Comparison of ENCODE assay signal across 8 mouse cellular contexts in genomic region chr1:58393284-58394195, GRCm38 (mm10). TPM values are rescaled to one million over a fixed set of nuclear protein-coding genes. Genes with fewer than 3 reads are reported as not detected.
DNase-seq lines count a peak whose midpoint lies in the region; ATAC-seq and TF ChIP-seq lines count a peak whose summit lies in the region.

No protein-coding gene starts in this region.

- ATAC-seq in forebrain, embryonic 16.5 days: peak; percentile 63

- peak overlapping the region; percentile 99 for H3K9ac ChIP-seq in forebrain, embryonic 16.5 days (replicated peaks; ENCODE audit: low read depth, low read length)

- H3K27me3 ChIP-seq in cerebellum, adult 2 months (ENCODE audit: control insufficient read depth, insufficient read depth, low read length): no peaks in the 10 kb centered on the region
- no peaks in the 10 kb centered on the region for H3K27me3 ChIP-seq in forebrain, embryonic 16.5 days (replicated peaks; ENCODE audit: control insufficient read depth, insufficient read depth, low read length)

- H3K4me1 ChIP-seq in cerebellum, adult 2 months (ENCODE audit: control insufficient read depth, insufficient read depth, low read length): no peaks in the 10 kb centered on the region; the same call in 1 of the 2 replicates
- peaks cover 22% of the 10 kb centered on the region for H3K4me1 ChIP-seq in forebrain, embryonic 16.5 days (replicated peaks; ENCODE audit: control insufficient read depth, insufficient read depth, low read length)

- no peaks in the 10 kb centered on the region for H3K9me3 ChIP-seq in forebrain, embryonic 16.5 days (ENCODE audit: control insufficient read depth, low read length)

- H3K36me3 ChIP-seq in forebrain, embryonic 16.5 days (ENCODE audit: control insufficient read depth, insufficient read depth): peaks cover 23% of the 10 kb centered on the region

- TF ChIP-seq CTCF in cerebellum, adult 2 months (IDR thresholded peaks at IDR 0.05; ENCODE audit: borderline replicate concordance, insufficient read depth, low read depth, low read length): no peak

- peak overlapping the region; percentile 70 for H3K4me2 ChIP-seq in forebrain, embryonic 16.5 days (ENCODE audit: low read length)

- peak; percentile 56 for DNase-seq in Muller cell, postnatal 12 days (ENCODE audit: inconsistent ontology term)
- peak; percentile 54 to 57 for DNase-seq in cerebellum, adult 2 months
- DNase-seq in heart, postnatal 4 days: peak; percentile 64
- DNase-seq in layer of hippocampus, adult 9-11 months: peak; percentile 33
- peak; percentile 47 for DNase-seq in lung, postnatal 25 days (ENCODE audit: low spot score)
- DNase-seq in ovary, postnatal 36 days (ENCODE audit: low spot score): peak; percentile 54
- peak; percentile 23 to 46 for DNase-seq in urinary bladder, adult 18-20 months (ENCODE audit: low spot score in 2 of 2)

- no peak for TF ChIP-seq POLR2A in cerebellum, adult 2 months (IDR thresholded peaks at IDR 0.05; ENCODE audit: borderline replicate concordance, insufficient read depth, low read length)

- peak overlapping the region; percentile 94 for H3K4me3 ChIP-seq in cerebellum, adult 2 months (replicated peaks; ENCODE audit: insufficient read depth, low read depth, low read length)
- peak overlapping the region; percentile 83 for H3K4me3 ChIP-seq in forebrain, embryonic 16.5 days (replicated peaks; ENCODE audit: low read length)

- 1% methylated on average over 90 of the region's 90 CpGs for WGBS in cerebellum, adult 2 months
- WGBS in forebrain, embryonic 16.5 days: 2% methylated on average over 60 of the region's 90 CpGs

- H3K27ac ChIP-seq in cerebellum, adult 2 months (ENCODE audit: insufficient read depth, low read length): peak overlapping the region; percentile 57; the same call in 1 of the 2 replicates
- H3K27ac ChIP-seq in forebrain, embryonic 16.5 days (ENCODE audit: low read length): peak overlapping the region; percentile 99

RNA-seq across cellular contexts. Expression of gene Bzw1, which starts 0.8 kb away (rescaled TPM):
- polyA plus RNA-seq in cerebellum, adult 2 months (2012; rRNA removed): 72.1 and 72.3 TPM in 2 replicates
- 375 and 410 TPM in 2 replicates for polyA plus RNA-seq in forebrain, embryonic 16.5 days (2015; fragmentation: Nextera tagmentation; extraction: Ambion mirVana)
- 100 to 1,000 TPM; 135 to 136 TPM for total RNA-seq in heart, postnatal 4 days (2021)

RNA-seq across cellular contexts. Expression of gene Clk1, which starts 30.3 kb away (rescaled TPM):
- polyA plus RNA-seq in cerebellum, adult 2 months (2012; rRNA removed): 252 TPM in 2 replicates
- polyA plus RNA-seq in forebrain, embryonic 16.5 days (2015; fragmentation: Nextera tagmentation; extraction: Ambion mirVana): 192 and 208 TPM in 2 replicates
- 10 to 100 TPM; 60.7 to 61.5 TPM for total RNA-seq in heart, postnatal 4 days (2021)

RNA-seq across cellular contexts. Expression of gene Nif3l1, which starts 51.4 kb away (rescaled TPM):
- 29.1 and 32.4 TPM in 2 replicates for polyA plus RNA-seq in cerebellum, adult 2 months (2012; rRNA removed)
- 65.8 and 68.1 TPM in 2 replicates for polyA plus RNA-seq in forebrain, embryonic 16.5 days (2015; fragmentation: Nextera tagmentation; extraction: Ambion mirVana)
- total RNA-seq in heart, postnatal 4 days (2021): 10 to 100 TPM; 13.7 to 18.4 TPM

RNA-seq across cellular contexts. Expression of gene Ppil3, which starts 51.7 kb away (rescaled TPM):
- polyA plus RNA-seq in cerebellum, adult 2 months (2012; rRNA removed): 30.0 and 31.0 TPM in 2 replicates
- polyA plus RNA-seq in forebrain, embryonic 16.5 days (2015; fragmentation: Nextera tagmentation; extraction: Ambion mirVana): 54.1 and 61.4 TPM in 2 replicates
- 10 to 100 TPM; 18.9 to 19.8 TPM for total RNA-seq in heart, postnatal 4 days (2021)

Comparison
In these comparisons a context has a peak if more than half of its experiments do, and no peak if none do; other contexts are left out.
1. Peak in every context shown above with its lines: DNase-seq, ATAC-seq, H3K4me3 ChIP-seq and H3K27ac ChIP-seq.